Mouse (Mus musculus) E14TG2a.4 (cell line): ENCODE measurements at regions not wholly inside any gene's neighbourhood (a gene's known extent, or its start where the extent isn't known, plus 50 kb on each side); places are given as distances from the start of the nearest gene placed in this dataset.

Experiments used
- CTCF ChIP-seq: conservative IDR thresholded peaks from 2 replicates; pipeline ENCODE4 v1.5.1; 2014; ENCODE audit warnings: low read length
- NANOG ChIP-seq: IDR thresholded peaks from 2 replicates; pipeline ENCODE4 v1.6.1; 2014; ENCODE audit warnings: borderline replicate concordance, low read length, mixed read lengths
- POU5F1 ChIP-seq: IDR thresholded peaks from 2 replicates; pipeline ENCODE4 v1.6.1; 2014; ENCODE audit warnings: low read length, borderline replicate concordance

DNA sequence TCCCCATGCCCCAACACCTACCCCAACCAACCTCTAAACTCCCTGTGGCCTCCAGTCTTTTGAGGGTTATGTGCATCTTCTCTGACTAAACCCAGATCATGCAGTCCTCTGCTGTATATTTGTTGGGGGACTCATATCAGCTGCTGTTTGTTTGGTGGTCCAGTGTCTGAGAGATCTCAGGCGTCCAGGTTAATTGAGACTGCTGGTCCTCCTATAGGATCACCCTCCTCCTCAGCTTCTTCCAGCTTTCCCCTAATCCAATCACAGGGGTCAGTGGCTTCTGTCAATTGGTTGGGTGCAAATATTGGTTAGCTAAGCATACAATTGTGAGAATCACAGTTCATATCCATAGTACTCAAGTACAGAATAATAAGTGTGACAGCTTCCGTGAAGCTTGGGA lies 842.9 kb downstream of the Nova1 start:
- TF ChIP-seq CTCF (no peak), POU5F1 (no peak), NANOG (no peak)
